Mouse (Mus musculus): Measurements from ENCODE around the gene Fbxo24. TPM values are rescaled to one million over a fixed set of nuclear protein-coding genes. Genes with fewer than 3 reads are reported as not detected.

Fbxo24 gene
- polyA plus RNA-seq, 1 experiment from 2014 or later, result 0.23 TPM

GRCm38 (mm10) chr5:137598100-137598826, 30.5 kb downstream of the Fbxo24 start:
- 87% methylated on average over 2 of the region's 2 CpGs for WGBS
- no peak overlapping the region for H3K27ac ChIP-seq
- no peaks in the 10 kb centered on the region for H3K9me3 ChIP-seq
- H3K27me3 ChIP-seq, result no peaks in the 10 kb centered on the region
- no peak overlapping the region for H3K4me3 ChIP-seq
- no peak overlapping the region for H3K9ac ChIP-seq
- H3K4me1 ChIP-seq, result peaks cover 28% of the 10 kb centered on the region
- no peak overlapping the region for H3K4me2 ChIP-seq (replicated peaks)
- H3K36me3 ChIP-seq, result peaks cover 17% of the 10 kb centered on the region
- ATAC-seq (ENCODE audit: low FRiP score, low read depth), result no peak

GRCm38 (mm10) chr5:137597625-137598024, 31.2 kb downstream of the Fbxo24 start:
- Histone ChIP-seq H3K4me1 (peaks cover 22% of the 10 kb centered on the region), H3K27ac (no peak overlapping the region), H3K4me3 (no peak overlapping the region), H3K9me3 (no peaks in the 10 kb centered on the region), H3K27me3 (no peaks in the 10 kb centered on the region), H3K36me3 (peaks cover 17% of the 10 kb centered on the region), H3K9ac (no peak overlapping the region), H3K4me2 (replicated peaks) (no peak overlapping the region)
- no peak for ATAC-seq (ENCODE audit: low FRiP score, low read depth)
- WGBS, result 96% methylated on average over 6 of the region's 6 CpGs

- Histone ChIP-seq H3K4me2 (replicated peaks) (peak overlapping the region; percentile 31), H3K4me3 (0 out of 2 replicates have a peak overlapping the region, but pooled peaks have one; percentile 2), H3K9ac (no peak overlapping the region), H3K27ac (no peak overlapping the region), H3K9me3 (no peaks in the 10 kb centered on the region), H3K36me3 (peaks cover 17% of the 10 kb centered on the region), H3K27me3 (no peaks in the 10 kb centered on the region), H3K4me1 (peaks cover 13% of the 10 kb centered on the region)
- ATAC-seq (ENCODE audit: low FRiP score, low read depth), result no peak
- WGBS, result 36% methylated on average over 30 of the region's 30 CpGs
These were observed 32.1 kb downstream of the Fbxo24 start for GRCm38 (mm10) chr5:137596601-137597261.

GRCm38 (mm10) chr5:137595921-137596320, 32.9 kb downstream of the Fbxo24 start:
- Histone ChIP-seq H3K36me3 (peaks cover 17% of the 10 kb centered on the region), H3K9ac (no peak overlapping the region), H3K27me3 (no peaks in the 10 kb centered on the region), H3K4me2 (replicated peaks) (no peak overlapping the region), H3K27ac (no peak overlapping the region), H3K4me3 (no peak overlapping the region), H3K4me1 (peaks cover 13% of the 10 kb centered on the region), H3K9me3 (no peaks in the 10 kb centered on the region)
- no peak for ATAC-seq (ENCODE audit: low FRiP score, low read depth)
- WGBS, result 79% methylated on average over 7 of the region's 7 CpGs

GRCm38 (mm10) chr5:137590507-137590906, 38.3 kb downstream of the Fbxo24 start:
- Histone ChIP-seq H3K36me3 (no peaks in the 10 kb centered on the region), H3K4me2 (replicated peaks) (no peak overlapping the region), H3K9me3 (no peaks in the 10 kb centered on the region; the same call in 1 of the 2 replicates), H3K27me3 (no peaks in the 10 kb centered on the region), H3K4me3 (no peak overlapping the region), H3K9ac (no peak overlapping the region), H3K27ac (no peak overlapping the region), H3K4me1 (no peaks in the 10 kb centered on the region)
- WGBS, result 69% methylated on average over 5 of the region's 5 CpGs
- ATAC-seq (ENCODE audit: low FRiP score, low read depth), result no peak

GRCm38 (mm10) chr5:137584976-137585375, 43.8 kb downstream of the Fbxo24 start:
- ATAC-seq (ENCODE audit: low FRiP score, low read depth), result no peak
- no peak overlapping the region for H3K4me2 ChIP-seq (replicated peaks)
- peaks cover 9% of the 10 kb centered on the region; the same call in 1 of the 2 replicates for H3K4me1 ChIP-seq
- no peaks in the 10 kb centered on the region for H3K36me3 ChIP-seq
- no peak overlapping the region for H3K9ac ChIP-seq
- WGBS, result 31% methylated on average over 8 of the region's 8 CpGs
- no peak overlapping the region for H3K4me3 ChIP-seq
- H3K9me3 ChIP-seq, result no peaks in the 10 kb centered on the region; the same call in 1 of the 2 replicates
- H3K27ac ChIP-seq, result no peak overlapping the region
- peaks cover 33% of the 10 kb centered on the region for H3K27me3 ChIP-seq

- WGBS, result 21% methylated on average over 27 of the region's 27 CpGs
- H3K36me3 ChIP-seq, result no peaks in the 10 kb centered on the region
- no peak overlapping the region for H3K27ac ChIP-seq
- peaks cover 33% of the 10 kb centered on the region for H3K27me3 ChIP-seq
- peak; percentile 35; the same call in 1 of the 2 replicates for ATAC-seq (ENCODE audit: low FRiP score, low read depth)
- H3K4me3 ChIP-seq, result peak overlapping the region; percentile 41
- H3K4me1 ChIP-seq, result peaks cover 9% of the 10 kb centered on the region; the same call in 1 of the 2 replicates
- H3K9me3 ChIP-seq, result no peaks in the 10 kb centered on the region; the same call in 1 of the 2 replicates
- H3K4me2 ChIP-seq (replicated peaks), result peak overlapping the region; percentile 59
- H3K9ac ChIP-seq, result peak overlapping the region; percentile 45
These were observed 45.1 kb downstream of the Fbxo24 start for GRCm38 (mm10) chr5:137583670-137584169.

- Histone ChIP-seq H3K36me3 (no peaks in the 10 kb centered on the region), H3K9me3 (no peaks in the 10 kb centered on the region; the same call in 1 of the 2 replicates), H3K27me3 (peaks cover 33% of the 10 kb centered on the region), H3K4me1 (peaks cover 9% of the 10 kb centered on the region; the same call in 1 of the 2 replicates), H3K4me3 (no peak overlapping the region), H3K27ac (no peak overlapping the region), H3K9ac (no peak overlapping the region), H3K4me2 (replicated peaks) (peak overlapping the region; percentile 59; the same call in 1 of the 2 replicates)
- 29% methylated on average over 8 of the region's 8 CpGs for WGBS
- no peak for ATAC-seq (ENCODE audit: low FRiP score, low read depth)
These were observed 46.1 kb downstream of the Fbxo24 start for GRCm38 (mm10) chr5:137582702-137583101.

GRCm38 (mm10) chr5:137580246-137580645, 48.6 kb downstream of the Fbxo24 start:
- Histone ChIP-seq H3K36me3 (no peaks in the 10 kb centered on the region), H3K4me2 (replicated peaks) (no peak overlapping the region), H3K27ac (no peak overlapping the region), H3K9me3 (no peaks in the 10 kb centered on the region), H3K9ac (no peak overlapping the region), H3K27me3 (peaks cover 33% of the 10 kb centered on the region), H3K4me3 (no peak overlapping the region), H3K4me1 (peaks cover 9% of the 10 kb centered on the region; the same call in 1 of the 2 replicates)
- 78% methylated on average over 6 of the region's 6 CpGs for WGBS
- ATAC-seq (ENCODE audit: low FRiP score, low read depth), result no peak

GRCm38 (mm10) chr5:137574470-137574901, 54.3 kb downstream of the Fbxo24 start:
- Histone ChIP-seq H3K9me3 (no peaks in the 10 kb centered on the region), H3K4me2 (replicated peaks) (peak overlapping the region; percentile 58), H3K4me3 (peak overlapping the region; percentile 29), H3K36me3 (no peaks in the 10 kb centered on the region), H3K27ac (no peak overlapping the region), H3K9ac (peak overlapping the region; percentile 51; the same call in 1 of the 2 replicates), H3K27me3 (peaks cover 22% of the 10 kb centered on the region), H3K4me1 (no peaks in the 10 kb centered on the region)
- no peak; the same call in 1 of the 2 replicates for ATAC-seq (ENCODE audit: low FRiP score, low read depth)
- 6% methylated on average over 27 of the region's 27 CpGs for WGBS

GRCm38 (mm10) chr5:137570691-137571586, 57.9 kb downstream of the Fbxo24 start:
- H3K9ac ChIP-seq, result no peak overlapping the region
- no peaks in the 10 kb centered on the region for H3K36me3 ChIP-seq
- no peak overlapping the region for H3K4me3 ChIP-seq
- peaks cover 22% of the 10 kb centered on the region for H3K27me3 ChIP-seq
- no peaks in the 10 kb centered on the region for H3K9me3 ChIP-seq
- no peak overlapping the region for H3K4me2 ChIP-seq (replicated peaks)
- no peaks in the 10 kb centered on the region for H3K4me1 ChIP-seq
- H3K27ac ChIP-seq, result no peak overlapping the region
- 82% methylated on average over 17 of the region's 17 CpGs for WGBS
- no peak for ATAC-seq (ENCODE audit: low FRiP score, low read depth)

Data from limb, embryonic 13.5 days (tissue).